Mouse (Mus musculus) hindbrain, embryonic 15.5 days (tissue): Measurements from ENCODE around the gene Ltn1. TPM values are rescaled to one million over a fixed set of nuclear protein-coding genes. Genes with fewer than 3 reads are reported as not detected.

ENCODE experiments used
- ATAC-seq: fragments of 200-750 bp; cut with Nextera tagmentation; 2 replicates; pipeline ENCODE4 v1.8.0; 2017; ENCODE audit warnings: low read depth, moderate number of reproducible peaks, moderate TSS enrichment; ENCODE audit not compliant: low FRiP score
- H3K27ac ChIP-seq: fragments of 300-500 bp; sonication (generic); replicated peaks from 2 replicates; pipeline ENCODE4 v1.5.1; 2015; ENCODE audit warnings: mild to moderate bottlenecking, inconsistent platforms
- H3K27me3 ChIP-seq: fragments of 300-500 bp; sonication (generic); 2 replicates; pipeline ENCODE4 v1.6.1; 2015; ENCODE audit warnings: control low read depth, inconsistent platforms
- H3K36me3 ChIP-seq: fragments of 300-500 bp; sonication (generic); 2 replicates; pipeline ENCODE4 v1.6.1; 2015; ENCODE audit warnings: control low read depth, inconsistent platforms
- H3K4me1 ChIP-seq: fragments of 300-500 bp; sonication (generic); replicated peaks from 2 replicates; pipeline ENCODE4 v1.6.1; 2015; ENCODE audit warnings: control low read depth, inconsistent platforms
- H3K4me2 ChIP-seq: fragments of 300-500 bp; sonication (generic); 2 replicates; pipeline ENCODE4 v1.6.1; 2015; ENCODE audit warnings: moderate library complexity, mild to moderate bottlenecking, inconsistent platforms
- H3K4me3 ChIP-seq: fragments of 300-500 bp; sonication (generic); 2 replicates; pipeline ENCODE4 v1.5.1; 2015; ENCODE audit warnings: mild to moderate bottlenecking, inconsistent platforms
- H3K9ac ChIP-seq: fragments of 300-500 bp; sonication (generic); 2 replicates; pipeline ENCODE4 v1.6.1; 2015; ENCODE audit warnings: inconsistent platforms
- H3K9me3 ChIP-seq: fragments of 300-500 bp; sonication (generic); 2 replicates; pipeline ENCODE4 v1.6.1; 2016; ENCODE audit warnings: control low read depth, inconsistent platforms
- WGBS: fragments of 180-500 bp; shearing (Covaris S2); methylation state at CpG from one replicate; pipeline ENCODE4 v1.1.7; 2015; 5-methylcytosine and 5-hydroxymethylcytosine counted together
- polyA plus RNA-seq: library from polyadenylated mRNA; unstranded; fragments of >200 nt; fragmentation: Nextera tagmentation; extraction: Ambion mirVana; gene quantifications from 2 replicates; pipeline ENCODE4 v1.2.1, GENCODE M21; 2015

The Ltn1 gene
- polyA plus RNA-seq, 1 experiment from 2014 or later: 22.6 TPM

DNA sequence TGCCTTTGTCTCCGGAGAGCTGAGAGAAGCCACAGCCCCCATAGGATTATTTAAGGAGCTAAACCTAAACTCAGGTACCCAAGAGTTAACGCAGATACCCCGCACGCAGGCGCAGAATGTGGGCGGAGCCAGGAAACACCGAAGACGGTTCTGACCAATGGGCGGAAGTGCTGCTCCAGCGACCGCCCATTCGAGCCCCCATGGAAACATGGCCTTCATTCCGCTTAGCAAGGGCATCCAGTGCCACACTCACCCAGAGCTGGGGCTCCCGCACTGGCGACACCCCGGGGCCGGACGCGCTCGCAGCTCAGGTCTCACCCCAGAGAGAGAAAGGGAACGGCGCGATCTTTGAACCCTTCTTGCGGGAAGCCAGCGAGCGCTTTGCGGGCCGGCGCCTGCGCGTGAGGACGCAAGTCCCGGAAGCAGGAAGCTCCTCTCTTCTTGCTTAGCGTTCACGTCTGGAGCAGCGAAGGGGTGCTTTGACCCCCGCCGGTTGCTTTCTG lies 7.8 kb upstream of the Ltn1 start, which contains the start of gene Rwdd2b:
TSS of gene Rwdd2b (minus strand) at position 390 of the 503 bp plus-strand sequence.
- no peaks in the 10 kb centered on the region for H3K36me3 ChIP-seq
- peak within 1 kb of the TSS; percentile 75 for H3K4me2 ChIP-seq
- H3K9me3 ChIP-seq: no peaks in the 10 kb centered on the region
- ATAC-seq: peak; percentile 97
- WGBS: 0% methylated on average over 37 of the region's 38 CpGs
- H3K27me3 ChIP-seq: no peaks in the 10 kb centered on the region
- H3K4me3 ChIP-seq: peak within 1 kb of the TSS; percentile 96
- peak within 1 kb of the TSS; percentile 98 for H3K27ac ChIP-seq
- H3K4me1 ChIP-seq: peaks cover 18% of the 10 kb centered on the region
- H3K9ac ChIP-seq: peak within 1 kb of the TSS; percentile 93

DNA sequence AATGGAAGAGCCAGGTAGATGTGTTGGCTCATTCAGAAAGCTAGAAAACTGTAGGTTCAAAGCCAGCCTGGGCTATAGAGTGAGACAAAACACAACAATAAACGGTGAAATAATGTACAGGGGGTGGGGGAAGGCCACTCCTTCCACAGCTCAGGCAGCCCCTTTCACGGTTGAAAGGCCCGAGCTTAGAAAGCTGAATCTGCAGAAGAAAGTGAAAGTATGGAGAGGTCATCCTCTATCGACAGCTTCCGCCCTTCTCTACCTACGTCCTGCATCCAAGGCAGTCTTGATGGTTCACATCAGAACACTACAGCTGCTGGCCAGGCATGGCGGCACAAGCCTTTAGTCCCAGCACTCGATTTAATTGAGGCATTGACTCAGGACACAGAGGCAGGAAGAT lies 6.3 kb upstream of the Ltn1 start:
- Histone ChIP-seq H3K27ac (no peak overlapping the region), H3K9me3 (no peaks in the 10 kb centered on the region), H3K27me3 (no peaks in the 10 kb centered on the region), H3K4me3 (no peak overlapping the region), H3K36me3 (peaks cover 4% of the 10 kb centered on the region; the same call in 1 of the 2 replicates), H3K9ac (no peak overlapping the region), H3K4me2 (no peak overlapping the region), H3K4me1 (peaks cover 18% of the 10 kb centered on the region)
- WGBS: 89% methylated on average over 8 of the region's 8 CpGs
- ATAC-seq: no peak

DNA sequence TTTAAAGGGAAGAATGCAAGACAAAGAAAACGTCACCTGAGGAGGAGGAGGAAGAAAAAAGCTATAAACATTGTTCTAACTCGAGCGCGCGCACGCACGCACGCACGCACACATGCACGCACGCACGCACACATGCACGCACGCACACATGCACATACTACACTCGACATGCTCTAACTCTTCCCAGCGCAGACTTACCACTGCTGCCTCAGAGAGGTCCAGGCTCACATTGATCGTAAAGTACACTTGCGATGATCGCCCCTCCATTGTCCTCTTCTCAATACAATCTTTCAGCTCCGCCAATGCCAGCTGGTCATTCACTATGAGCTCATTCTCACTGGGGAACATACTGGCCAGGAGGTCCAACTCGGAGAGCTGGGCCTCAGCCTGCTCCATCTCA lies 4.7 kb upstream of the Ltn1 start:
- peaks cover 18% of the 10 kb centered on the region for H3K4me1 ChIP-seq
- H3K36me3 ChIP-seq: peaks cover 4% of the 10 kb centered on the region; the same call in 1 of the 2 replicates
- H3K9me3 ChIP-seq: no peaks in the 10 kb centered on the region
- H3K4me2 ChIP-seq: no peak overlapping the region
- no peak overlapping the region for H3K9ac ChIP-seq
- H3K27ac ChIP-seq: no peak overlapping the region
- no peaks in the 10 kb centered on the region for H3K27me3 ChIP-seq
- no peak for ATAC-seq
- no peak overlapping the region for H3K4me3 ChIP-seq
- WGBS: 94% methylated on average over 21 of the region's 21 CpGs

DNA sequence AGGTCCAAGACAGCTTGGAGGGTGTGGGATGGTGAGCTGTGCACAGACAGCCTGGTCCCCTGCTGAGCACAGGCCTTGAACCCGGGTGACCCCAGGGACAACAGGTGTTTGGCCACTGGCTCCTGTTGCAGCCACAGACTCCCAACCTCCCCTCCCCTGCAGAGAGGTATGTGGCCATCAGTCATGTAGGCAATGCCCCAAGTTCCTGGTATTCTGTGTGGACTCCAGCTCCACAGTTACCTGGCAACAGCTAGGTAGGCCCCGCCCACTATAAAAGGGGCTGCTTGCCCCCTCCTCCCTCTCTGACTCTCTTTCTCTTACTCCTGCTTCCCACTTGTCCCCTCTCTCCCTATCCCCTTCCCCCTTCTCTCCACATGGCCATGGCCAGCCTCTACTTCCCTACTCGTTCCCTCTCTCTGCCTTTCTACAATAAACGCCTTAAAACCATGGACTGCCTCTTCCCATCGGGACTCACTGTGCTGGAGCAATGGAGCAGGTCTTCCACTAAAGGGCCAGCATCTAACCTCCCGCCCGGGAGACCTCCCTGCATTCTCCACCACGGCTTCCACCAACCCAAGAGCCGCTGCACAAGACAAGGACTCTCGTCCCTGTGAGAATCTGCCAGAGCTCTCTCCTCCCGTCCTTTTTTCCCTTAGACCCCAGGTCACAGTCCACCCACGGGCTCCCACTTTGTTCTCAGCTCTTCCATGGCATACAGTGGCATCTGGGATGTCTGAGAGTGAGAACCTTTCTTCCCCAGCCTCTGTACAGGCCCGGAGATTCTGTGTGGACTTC lies 3.2 kb upstream of the Ltn1 start:
- no peak for ATAC-seq
- peaks cover 20% of the 10 kb centered on the region for H3K4me1 ChIP-seq
- H3K4me3 ChIP-seq: no peak overlapping the region
- H3K27ac ChIP-seq: no peak overlapping the region
- no peak overlapping the region for H3K9ac ChIP-seq
- H3K9me3 ChIP-seq: no peaks in the 10 kb centered on the region
- 86% methylated on average over 13 of the region's 13 CpGs for WGBS
- no peaks in the 10 kb centered on the region for H3K27me3 ChIP-seq
- H3K36me3 ChIP-seq: peaks cover 4% of the 10 kb centered on the region; the same call in 1 of the 2 replicates
- no peak overlapping the region for H3K4me2 ChIP-seq

DNA sequence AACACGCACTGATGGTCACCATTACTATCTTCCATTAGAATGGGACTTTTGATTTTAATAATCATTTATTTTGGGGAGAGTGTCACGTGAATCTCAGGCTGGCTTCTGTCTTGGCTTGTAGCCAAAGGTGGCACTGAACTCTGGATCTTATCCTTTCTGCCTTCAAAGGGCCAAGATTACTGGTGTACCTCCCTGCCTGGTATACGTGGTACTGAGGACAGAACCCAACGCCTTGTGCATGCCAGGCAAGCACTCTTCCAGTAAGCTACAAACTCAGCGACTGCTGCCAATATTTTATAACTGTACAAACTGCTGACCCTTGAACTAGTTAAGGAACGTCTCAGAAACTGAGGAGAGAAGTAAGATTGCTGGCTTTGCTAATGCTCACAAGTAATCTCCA lies 2.5 kb upstream of the Ltn1 start:
- ATAC-seq: no peak
- Histone ChIP-seq H3K27ac (no peak overlapping the region), H3K36me3 (peaks cover 4% of the 10 kb centered on the region; the same call in 1 of the 2 replicates), H3K4me2 (no peak overlapping the region), H3K4me1 (peaks cover 21% of the 10 kb centered on the region), H3K9me3 (no peaks in the 10 kb centered on the region), H3K9ac (no peak overlapping the region), H3K27me3 (no peaks in the 10 kb centered on the region), H3K4me3 (no peak overlapping the region)
- WGBS: 87% methylated on average over 6 of the region's 6 CpGs

DNA sequence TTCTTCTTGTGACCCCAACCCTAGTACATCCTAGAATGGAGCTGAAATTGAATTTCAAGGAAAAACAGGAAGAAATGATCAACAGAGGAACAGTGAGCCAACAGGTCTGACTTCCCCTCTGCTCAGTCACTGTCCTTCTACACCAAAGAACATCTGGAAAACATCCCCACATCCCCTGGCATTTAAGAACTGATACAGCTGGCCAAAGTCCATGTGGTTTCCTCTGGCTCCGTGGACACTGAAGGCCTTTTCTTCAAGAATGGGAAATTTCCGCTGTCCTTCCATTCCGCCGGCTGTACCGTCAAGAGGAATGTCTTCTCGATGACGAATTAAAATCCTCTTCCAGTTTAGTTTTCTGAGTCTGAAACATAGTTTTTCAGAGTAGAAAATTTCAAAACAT lies 1.9 kb upstream of the Ltn1 start:
- no peaks in the 10 kb centered on the region for H3K9me3 ChIP-seq
- H3K4me1 ChIP-seq: peaks cover 15% of the 10 kb centered on the region
- no peaks in the 10 kb centered on the region for H3K27me3 ChIP-seq
- no peak overlapping the region for H3K4me2 ChIP-seq
- no peak overlapping the region for H3K9ac ChIP-seq
- H3K36me3 ChIP-seq: peaks cover 4% of the 10 kb centered on the region; the same call in 1 of the 2 replicates
- WGBS: 97% methylated on average over 7 of the region's 7 CpGs
- no peak for ATAC-seq
- H3K4me3 ChIP-seq: no peak overlapping the region
- no peak overlapping the region for H3K27ac ChIP-seq

DNA sequence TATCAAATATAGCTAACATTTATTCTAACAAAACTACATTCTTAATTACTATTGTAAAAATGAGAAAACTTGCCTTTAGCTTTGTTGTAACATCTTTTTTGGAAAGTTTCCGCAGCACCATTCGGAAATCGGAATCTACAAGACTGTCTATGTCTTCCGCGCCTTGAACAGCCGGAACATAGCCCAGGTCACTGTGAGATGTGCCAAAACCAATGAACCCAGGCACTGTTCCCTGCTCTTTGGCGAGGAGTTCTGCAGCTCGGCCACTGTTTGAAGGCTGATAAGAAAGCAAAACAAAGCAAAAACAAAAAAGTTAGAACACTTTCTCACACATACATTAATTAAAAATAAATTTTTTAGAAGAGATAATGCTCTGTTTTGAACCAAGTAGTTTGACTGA lies 4.9 kb downstream of the Ltn1 start:
- 95% methylated on average over 8 of the region's 8 CpGs for WGBS
- no peaks in the 10 kb centered on the region for H3K27me3 ChIP-seq

DNA sequence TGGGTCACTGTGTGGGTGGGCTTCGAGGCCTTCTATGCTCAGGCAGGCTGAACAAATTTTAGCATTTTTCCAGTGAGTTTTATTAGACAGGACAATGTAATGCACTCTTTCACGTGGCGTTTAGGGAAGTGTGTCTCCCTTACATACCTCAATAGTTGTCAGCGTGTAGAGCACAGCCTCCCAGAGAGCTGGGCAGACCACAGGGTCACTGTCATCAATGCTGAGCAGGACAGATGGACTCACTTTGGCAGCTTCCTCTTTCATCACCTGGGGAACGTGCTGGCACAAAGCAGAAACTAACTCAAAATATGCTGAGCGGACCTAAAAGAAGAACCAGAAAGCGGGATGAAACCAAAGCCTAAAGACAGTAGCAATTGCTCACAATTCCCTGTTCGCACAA lies 11.8 kb downstream of the Ltn1 start:
- Histone ChIP-seq H3K27ac (no peak overlapping the region), H3K27me3 (no peaks in the 10 kb centered on the region), H3K4me1 (no peaks in the 10 kb centered on the region), H3K9me3 (peaks cover 6% of the 10 kb centered on the region; the same call in 1 of the 2 replicates), H3K9ac (no peak overlapping the region), H3K4me3 (no peak overlapping the region), H3K4me2 (no peak overlapping the region), H3K36me3 (peaks cover 94% of the 10 kb centered on the region)
- ATAC-seq: no peak
- WGBS: 96% methylated on average over 8 of the region's 8 CpGs

More for the DNA sequence above, 4.9 kb downstream of the Ltn1 start:
- Histone ChIP-seq H3K9ac (no peak overlapping the region), H3K4me1 (peaks cover 14% of the 10 kb centered on the region), H3K4me2 (no peak overlapping the region), H3K9me3 (no peaks in the 10 kb centered on the region), H3K27ac (no peak overlapping the region), H3K4me3 (no peak overlapping the region), H3K36me3 (peaks cover 43% of the 10 kb centered on the region)
- ATAC-seq: no peak

DNA sequence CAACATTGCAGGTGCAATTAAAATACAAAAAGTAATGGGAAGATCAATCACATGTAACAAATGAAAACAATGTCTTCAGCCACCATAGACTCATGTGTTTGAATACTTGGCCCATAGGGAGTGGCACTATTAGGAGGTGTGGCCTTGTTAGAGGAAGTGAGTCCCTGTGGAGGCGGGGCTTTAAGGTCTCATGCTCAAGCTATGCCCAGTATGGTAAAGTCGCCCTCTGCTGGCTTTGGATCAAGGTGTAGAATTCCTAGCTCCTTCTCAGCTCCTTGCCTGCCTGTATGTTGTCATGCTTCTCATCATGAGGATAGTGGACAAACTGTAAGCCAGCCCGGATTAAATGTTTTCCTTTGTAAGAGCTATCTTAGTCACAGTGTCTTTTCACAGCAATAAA lies 27.4 kb downstream of the Ltn1 start:
- 84% methylated on average over 3 of the region's 3 CpGs for WGBS
- no peak overlapping the region for H3K9ac ChIP-seq
- H3K27me3 ChIP-seq: no peaks in the 10 kb centered on the region
- ATAC-seq: no peak
- H3K4me3 ChIP-seq: no peak overlapping the region
- no peaks in the 10 kb centered on the region for H3K4me1 ChIP-seq
- no peaks in the 10 kb centered on the region for H3K9me3 ChIP-seq
- no peak overlapping the region for H3K27ac ChIP-seq
- H3K4me2 ChIP-seq: no peak overlapping the region
- peaks cover 79% of the 10 kb centered on the region for H3K36me3 ChIP-seq

DNA sequence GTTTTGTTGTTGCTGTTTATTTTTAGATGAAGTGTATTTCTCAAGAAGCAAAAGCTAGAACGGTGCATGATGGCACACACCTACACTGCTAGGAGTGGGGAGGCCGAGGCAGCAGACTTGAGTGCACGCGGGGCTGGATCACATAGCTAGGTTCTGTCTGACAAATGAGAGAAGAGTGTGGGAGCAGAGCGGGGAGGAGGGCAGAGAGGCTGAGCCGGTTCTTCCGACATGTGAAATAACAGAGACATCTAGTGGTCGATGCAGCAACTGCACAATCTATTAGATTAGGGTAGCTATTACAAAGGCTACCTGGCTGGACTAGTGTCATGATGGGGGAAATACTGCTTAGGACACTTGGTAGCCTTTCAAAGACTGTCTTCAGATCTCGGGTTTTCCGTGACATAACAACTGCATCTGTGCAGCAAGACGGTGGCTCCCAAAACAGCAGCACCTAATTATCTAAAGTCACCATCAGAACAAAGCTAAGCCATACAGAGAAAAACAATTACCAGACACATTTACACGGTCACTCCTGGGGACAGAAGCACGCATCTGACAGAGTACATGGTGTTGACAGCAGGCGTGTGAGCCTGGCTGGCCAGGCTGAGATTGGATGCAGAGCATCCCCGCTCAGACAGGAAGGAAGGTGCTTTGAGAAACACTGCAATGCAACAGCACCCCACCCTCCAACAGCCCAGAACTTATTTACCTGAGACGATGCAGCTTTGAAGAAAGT lies 38.4 kb downstream of the Ltn1 start:
- no peak overlapping the region for H3K27ac ChIP-seq
- H3K9me3 ChIP-seq: no peaks in the 10 kb centered on the region
- ATAC-seq: peak; percentile 85
- 54% methylated on average over 16 of the region's 16 CpGs for WGBS
- no peaks in the 10 kb centered on the region for H3K27me3 ChIP-seq
- peaks cover 38% of the 10 kb centered on the region for H3K36me3 ChIP-seq
- no peak overlapping the region for H3K4me3 ChIP-seq
- H3K4me1 ChIP-seq: no peaks in the 10 kb centered on the region
- no peak overlapping the region for H3K4me2 ChIP-seq
- no peak overlapping the region for H3K9ac ChIP-seq

DNA sequence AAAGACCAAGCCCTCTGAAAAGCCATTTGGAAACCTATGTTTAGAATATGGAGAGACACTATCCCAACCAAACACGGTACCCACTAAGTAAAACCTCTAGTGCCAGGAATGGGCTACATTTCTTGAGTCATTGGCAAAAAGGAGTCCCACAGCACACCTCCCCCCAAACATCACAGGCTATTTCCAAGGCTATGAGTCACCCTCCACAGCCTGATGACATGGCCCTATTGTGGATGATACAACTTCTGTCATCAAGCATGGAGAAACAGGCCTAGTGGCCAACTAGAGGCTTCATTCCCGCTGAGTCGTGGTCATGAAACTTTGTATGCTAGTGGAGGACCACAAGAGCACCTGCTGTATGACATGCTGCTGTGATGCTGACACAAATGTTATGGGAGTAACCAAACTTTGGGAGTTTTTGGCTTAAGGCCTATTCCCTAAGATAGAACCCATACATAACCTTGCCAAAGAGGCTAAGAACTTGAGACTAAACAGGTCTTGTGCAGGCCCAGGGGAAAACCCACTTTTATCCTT lies 44.9 kb downstream of the Ltn1 start:
- Histone ChIP-seq H3K4me1 (no peaks in the 10 kb centered on the region), H3K9me3 (no peaks in the 10 kb centered on the region), H3K9ac (no peak overlapping the region), H3K27ac (no peak overlapping the region), H3K4me3 (no peak overlapping the region), H3K27me3 (no peaks in the 10 kb centered on the region), H3K4me2 (no peak overlapping the region), H3K36me3 (peaks cover 38% of the 10 kb centered on the region)
- 99% methylated on average over 3 of the region's 3 CpGs for WGBS
- no peak for ATAC-seq

DNA sequence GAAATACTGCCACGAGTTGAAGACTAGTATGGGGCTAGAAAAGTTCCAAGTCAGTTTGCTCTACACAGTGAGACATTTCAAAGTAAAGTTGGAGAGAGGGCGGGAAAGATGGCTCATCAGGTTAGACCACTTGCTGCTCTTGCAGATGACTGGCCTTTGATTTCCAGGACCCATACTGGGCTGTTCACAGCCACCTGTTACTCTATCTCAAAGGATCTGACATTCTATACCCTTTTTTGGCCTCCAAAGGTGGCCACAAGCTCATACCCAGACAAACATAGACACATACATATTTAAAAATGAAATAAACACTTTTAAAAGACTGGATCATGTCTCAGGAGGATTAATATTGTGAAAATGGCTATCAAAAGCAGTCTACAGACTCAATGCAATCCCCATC lies 48.0 kb downstream of the Ltn1 start:
- Histone ChIP-seq H3K4me1 (no peaks in the 10 kb centered on the region), H3K9me3 (no peaks in the 10 kb centered on the region), H3K36me3 (peaks cover 68% of the 10 kb centered on the region), H3K4me3 (no peak overlapping the region), H3K27ac (no peak overlapping the region), H3K27me3 (no peaks in the 10 kb centered on the region), H3K4me2 (no peak overlapping the region), H3K9ac (no peak overlapping the region)
- ATAC-seq: no peak
- 85% methylated on average over 2 of the region's 2 CpGs for WGBS
